Comparison of ENCODE assay signal across 14 mouse cellular contexts in the genomic region with DNA sequence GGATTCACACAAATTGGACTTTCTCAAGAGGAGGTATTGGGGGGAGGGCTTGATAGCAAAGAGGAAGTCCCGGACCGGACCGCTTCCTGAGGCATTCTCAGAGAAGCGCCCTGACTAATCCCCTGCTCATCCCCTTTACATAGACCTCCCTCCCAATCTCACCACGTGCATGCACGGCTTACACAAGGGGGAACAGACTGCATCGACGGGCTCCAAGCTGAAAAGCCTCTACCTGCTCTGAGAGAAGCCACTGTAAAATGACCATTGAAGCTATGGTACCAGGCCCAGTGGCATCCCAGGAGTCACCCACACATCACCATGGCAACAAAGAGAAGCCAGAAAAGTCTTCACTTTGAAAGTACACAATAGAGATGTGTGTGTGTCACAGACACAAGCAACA.
DNase-seq lines count a peak whose midpoint lies in the region; ATAC-seq lines count a peak whose summit lies in the region.
"Had no signal": no experiment of that assay in that cellular context is flagged by ENCODE, and none has a peak within 500 bp of the region (broad histone marks: within the 10 kb centered on the region; RNA-seq: fewer than 3 reads in every experiment).

No protein-coding gene starts in this region.

- H3K27me3 ChIP-seq in heart, embryonic 12.5 days (replicated peaks), result no peaks in the 10 kb centered on the region
- no peaks in the 10 kb centered on the region for H3K27me3 ChIP-seq in heart, embryonic 10.5 days (ENCODE audit: insufficient read depth, poor library complexity, severe bottlenecking)
- H3K27me3 ChIP-seq in forebrain, embryonic 15.5 days, result no peaks in the 10 kb centered on the region
- H3K27me3 ChIP-seq: embryonic facial prominence, embryonic 13.5 days; heart, embryonic 15.5 days had no signal

- H3K36me3 ChIP-seq in heart, embryonic 12.5 days, result no peaks in the 10 kb centered on the region
- no peaks in the 10 kb centered on the region for H3K36me3 ChIP-seq in heart, embryonic 10.5 days
- no peaks in the 10 kb centered on the region for H3K36me3 ChIP-seq in forebrain, embryonic 15.5 days
- H3K36me3 ChIP-seq: embryonic facial prominence, embryonic 13.5 days; heart, embryonic 15.5 days had no signal

- no peaks in the 10 kb centered on the region for H3K9me3 ChIP-seq in heart, embryonic 12.5 days (replicated peaks)
- no peaks in the 10 kb centered on the region for H3K9me3 ChIP-seq in heart, embryonic 10.5 days
- H3K9me3 ChIP-seq in forebrain, embryonic 15.5 days, result no peaks in the 10 kb centered on the region
- H3K9me3 ChIP-seq: embryonic facial prominence, embryonic 13.5 days; heart, embryonic 15.5 days had no signal

- no peak overlapping the region for H3K4me3 ChIP-seq in heart, embryonic 12.5 days
- no peak overlapping the region for H3K4me3 ChIP-seq in heart, embryonic 10.5 days
- H3K4me3 ChIP-seq in forebrain, embryonic 15.5 days, result no peak overlapping the region
- H3K4me3 ChIP-seq: embryonic facial prominence, embryonic 13.5 days; heart, embryonic 15.5 days had no signal

- ATAC-seq in heart, embryonic 12.5 days (ENCODE audit: insufficient number of reproducible peaks, low FRiP score), result 0 out of 2 replicates have a peak, but pooled peaks have one; percentile 8
- peak; percentile 63 for ATAC-seq in forebrain, embryonic 15.5 days (replicated peaks)

- WGBS in heart, embryonic 12.5 days, result 27% methylated on average over 8 of the region's 8 CpGs
- WGBS in heart, embryonic 10.5 days, result 29% methylated on average over 8 of the region's 8 CpGs
- WGBS in forebrain, embryonic 15.5 days, result 8% methylated on average over 8 of the region's 8 CpGs

- intact Hi-C loops in gastrocnemius, postnatal 14 days (cut with DNase I; ENCODE audit: low total_unique reads), result no loop called here

- no peak overlapping the region for H3K9ac ChIP-seq in heart, embryonic 12.5 days
- H3K9ac ChIP-seq in forebrain, embryonic 15.5 days (replicated peaks), result no peak overlapping the region
- H3K9ac ChIP-seq: embryonic facial prominence, embryonic 13.5 days; heart, embryonic 15.5 days; lung, embryonic 14.5 days had no signal

- H3K4me2 ChIP-seq in heart, embryonic 12.5 days, result no peak overlapping the region
- no peak overlapping the region; the same call in 1 of the 2 replicates for H3K4me2 ChIP-seq in forebrain, embryonic 15.5 days (replicated peaks)
- H3K4me2 ChIP-seq: embryonic facial prominence, embryonic 13.5 days; heart, embryonic 15.5 days; lung, embryonic 14.5 days had no signal

- no peak overlapping the region for H3K27ac ChIP-seq in heart, embryonic 12.5 days (ENCODE audit: poor library complexity, severe bottlenecking)
- no peak overlapping the region for H3K27ac ChIP-seq in heart, embryonic 10.5 days
- H3K27ac ChIP-seq in forebrain, embryonic 15.5 days (replicated peaks), result peak overlapping the region; percentile 83
- H3K27ac ChIP-seq: embryonic facial prominence, embryonic 13.5 days; heart, embryonic 15.5 days had no signal

- peaks cover 21% of the 10 kb centered on the region for H3K4me1 ChIP-seq in heart, embryonic 12.5 days (replicated peaks)
- peaks cover 16% of the 10 kb centered on the region; the same call in 1 of the 2 replicates for H3K4me1 ChIP-seq in heart, embryonic 10.5 days
- H3K4me1 ChIP-seq in forebrain, embryonic 15.5 days, result peaks cover 57% of the 10 kb centered on the region

- DNase-seq in heart, embryonic 10.5 days (ENCODE audit: low spot score), result no peak
- peak; percentile 28 for DNase-seq in mesoderm, embryonic 11.5 days (ENCODE audit: low read depth, low spot score)
- DNase-seq in retina, adult 2 months (ENCODE audit: low read depth, low spot score), result peak; percentile 69
- no peak for DNase-seq in gastrocnemius, postnatal 14 days
- no peak for DNase-seq in urinary bladder, postnatal 14 days (ENCODE audit: low spot score)
- no peak for DNase-seq in lung, postnatal 14 days
- DNase-seq: cerebellum, adult 11 months; kidney, adult 2 months; left cerebral cortex, postnatal 4 days; lung, embryonic 14.5 days had no signal

Comparison
In these comparisons a context has a peak if more than half of its experiments do, and no peak if none do; other contexts are left out.
1. DNase-seq: peak in mesoderm, embryonic 11.5 days (single experiment) and retina, adult 2 months (single experiment); none in heart, embryonic 10.5 days (single experiment), gastrocnemius, postnatal 14 days (single experiment), urinary bladder, postnatal 14 days (single experiment) and lung, postnatal 14 days (single experiment).